Mouse (Mus musculus) C2C12 (cell line): ENCODE results near the gene Sugp2. TPM values are rescaled to one million over a fixed set of nuclear protein-coding genes. Genes with fewer than 3 reads are reported as not detected.

Source experiments
- H3K27me3 ChIP-seq: one replicate; pipeline ENCODE4 v1.6.1; 2011; ENCODE audit not compliant: control insufficient read depth, insufficient read depth, insufficient read length
- H3K36me3 ChIP-seq: one replicate; pipeline ENCODE4 v1.6.1; 2011; ENCODE audit not compliant: control insufficient read depth, insufficient read depth
- H3K4me3 ChIP-seq: one replicate; pipeline ENCODE4 v1.5.1; 2011; ENCODE audit warnings: mild to moderate bottlenecking, control low read depth; ENCODE audit not compliant: poor library complexity, insufficient read depth, severe bottlenecking
- H3K79me2 ChIP-seq: one replicate; pipeline ENCODE4 v1.6.1; 2011; ENCODE audit not compliant: control insufficient read depth, insufficient read depth
- H3K79me3 ChIP-seq: one replicate; pipeline ENCODE4 v1.6.1; 2011; ENCODE audit warnings: low read depth, control low read depth
- H3ac ChIP-seq: one replicate; pipeline ENCODE3; 2011; ENCODE audit warnings: low read depth; ENCODE audit not compliant: control insufficient read depth, insufficient read length
- CEBPB ChIP-seq: IDR thresholded peaks from one replicate; pipeline ENCODE4 v1.6.1; 2011; ENCODE audit warnings: low read depth, mild to moderate bottlenecking, control low read depth, moderate library complexity
- CTCF ChIP-seq: IDR thresholded peaks from one replicate; pipeline ENCODE4 v1.5.1; 2011; ENCODE audit not compliant: control insufficient read depth, insufficient read depth, insufficient read length
- FOSL1 ChIP-seq: IDR thresholded peaks from one replicate; pipeline ENCODE4 v1.8.0; 2011; ENCODE audit warnings: mild to moderate bottlenecking, low read length; ENCODE audit not compliant: poor library complexity, insufficient read depth, severe bottlenecking
- MAX ChIP-seq: IDR thresholded peaks from one replicate; pipeline ENCODE4 v1.6.1; 2011; ENCODE audit warnings: mild to moderate bottlenecking, control low read depth
- MYOD1 ChIP-seq: IDR thresholded peaks from one replicate; pipeline ENCODE4 v1.6.1; 2011; ENCODE audit warnings: low read depth; ENCODE audit not compliant: control insufficient read depth, insufficient read length
- MYOG ChIP-seq: IDR thresholded peaks from one replicate; pipeline ENCODE4 v1.6.1; 2011; ENCODE audit not compliant: control insufficient read depth, insufficient read length; ENCODE audit errors: extremely low read depth
- USF1 ChIP-seq: IDR thresholded peaks from one replicate; pipeline ENCODE4 v1.6.1; 2011; ENCODE audit warnings: low read depth, mild to moderate bottlenecking, control low read depth, moderate library complexity
- polyA plus RNA-seq: library from polyadenylated mRNA; unstranded; fragments of >200 nt; fragmentation: generic; extraction: Trizol; gene quantifications from one replicate; pipeline ENCODE4 v1.2.1, GENCODE M21; 2012; ENCODE audit warnings: missing spikeins

Sugp2 gene
- polyA plus RNA-seq, 1 experiment: 7.8 TPM

DNA sequence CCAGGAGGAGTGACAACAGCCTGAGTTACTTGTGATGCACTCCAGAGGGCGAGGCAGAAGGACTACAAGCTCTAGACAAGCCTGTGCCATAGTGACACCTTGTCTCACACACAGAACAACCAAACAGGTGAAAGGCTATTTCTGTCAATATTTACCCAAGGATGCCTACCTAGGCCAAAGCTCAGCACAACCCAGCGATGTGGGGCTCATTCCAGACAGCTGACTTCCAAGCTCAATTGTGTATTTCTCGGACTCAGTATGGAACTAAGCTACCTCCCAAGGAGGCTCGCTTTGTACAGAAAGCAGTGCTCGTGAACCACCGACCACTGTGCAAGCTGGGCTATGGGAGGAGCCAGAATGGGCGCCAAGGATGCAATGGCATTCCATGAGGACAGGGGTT is 36.4 kb upstream of the Sugp2 start:
- no peak for TF ChIP-seq CEBPB
- TF ChIP-seq MYOD1: no peak
- no peak for TF ChIP-seq USF1
- no peak for TF ChIP-seq CTCF
- TF ChIP-seq FOSL1: no peak
- TF ChIP-seq MYOG: no peak
- TF ChIP-seq MAX: no peak
- no peak overlapping the region for H3ac ChIP-seq
- H3K27me3 ChIP-seq: peaks cover 9% of the 10 kb centered on the region

DNA sequence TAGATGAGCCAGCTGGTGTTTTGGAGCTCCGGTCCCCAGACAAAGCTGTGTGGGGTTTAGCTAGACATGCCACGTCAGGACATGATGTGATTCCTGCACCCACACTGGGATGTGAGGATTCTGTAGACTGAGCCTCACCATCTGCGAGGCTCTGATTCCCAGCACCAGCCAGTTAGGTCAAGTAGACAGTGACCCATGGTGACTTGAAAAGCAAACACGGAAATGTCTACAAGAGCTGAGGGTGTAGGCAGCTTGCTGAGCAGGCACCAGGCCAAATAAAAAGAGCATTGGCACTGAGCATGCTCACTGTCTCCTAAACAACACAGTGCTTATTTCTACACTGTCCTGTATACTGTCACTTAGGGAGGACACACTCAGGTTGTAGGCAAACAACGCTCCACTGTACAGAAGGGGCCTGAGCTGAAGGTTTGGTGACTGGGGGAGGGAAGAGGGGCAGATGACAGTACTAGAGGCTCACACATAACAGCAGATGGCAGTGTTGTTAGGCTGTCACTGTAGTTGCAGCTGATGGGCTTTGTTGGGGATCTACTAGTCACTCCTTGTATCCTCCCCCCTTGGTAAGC is 33.8 kb upstream of the Sugp2 start:
- Histone ChIP-seq H3K79me2 (no peaks in the 10 kb centered on the region), H3K27me3 (peaks cover 9% of the 10 kb centered on the region), H3K36me3 (no peaks in the 10 kb centered on the region), H3ac (no peak overlapping the region), H3K4me3 (no peak overlapping the region), H3K79me3 (no peaks in the 10 kb centered on the region)
- no peak for TF ChIP-seq FOSL1
- TF ChIP-seq CTCF: peak; percentile 58

More for the DNA sequence above, 36.4 kb upstream of the Sugp2 start:
- Histone ChIP-seq H3K79me3 (no peaks in the 10 kb centered on the region), H3K4me3 (no peak overlapping the region), H3K36me3 (no peaks in the 10 kb centered on the region), H3K79me2 (no peaks in the 10 kb centered on the region)

DNA sequence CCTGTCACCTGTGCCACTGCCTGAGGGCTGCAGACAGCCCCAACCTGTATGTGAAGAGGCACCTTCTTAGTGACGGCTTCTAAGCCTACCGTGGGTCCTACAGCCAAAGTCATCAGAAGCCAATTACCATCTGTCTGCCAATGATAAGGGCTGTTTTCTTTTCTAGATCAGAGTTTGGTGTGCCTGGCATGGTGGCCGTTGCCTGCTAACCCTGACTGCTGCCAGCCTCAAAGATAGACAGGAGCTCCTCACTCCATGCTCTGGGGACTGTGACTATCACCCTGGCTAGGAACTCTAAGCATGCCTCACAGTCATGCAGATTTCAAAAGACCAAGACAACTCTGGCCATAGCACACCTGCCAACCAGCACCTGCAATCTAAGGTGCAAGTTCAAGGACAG is 32.6 kb upstream of the Sugp2 start:
- H3K4me3 ChIP-seq: no peak overlapping the region
- no peak overlapping the region for H3ac ChIP-seq
- peaks cover 9% of the 10 kb centered on the region for H3K27me3 ChIP-seq
- TF ChIP-seq MYOG (no peak), MYOD1 (no peak)
- no peaks in the 10 kb centered on the region for H3K79me2 ChIP-seq
- H3K79me3 ChIP-seq: no peaks in the 10 kb centered on the region
- H3K36me3 ChIP-seq: no peaks in the 10 kb centered on the region

DNA sequence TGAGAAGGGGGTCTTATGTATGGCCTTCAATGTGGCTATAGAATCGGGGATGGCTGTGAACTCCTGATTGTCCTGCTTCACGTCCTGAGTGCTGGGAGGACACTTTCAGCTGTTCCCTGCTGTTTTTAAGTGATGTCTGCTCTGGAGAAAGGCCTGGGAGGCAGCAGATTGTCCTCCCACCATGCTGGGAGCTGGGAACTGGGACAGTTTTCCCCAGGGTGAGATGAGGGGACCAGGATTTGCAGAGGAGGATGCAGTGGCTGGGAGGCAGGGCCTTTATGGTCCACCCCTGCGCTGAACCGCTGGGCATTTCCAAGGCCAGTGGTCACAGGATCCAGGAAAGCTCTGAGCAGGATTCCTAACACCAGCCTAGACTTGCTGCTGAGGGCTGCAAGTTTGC is 31.0 kb upstream of the Sugp2 start:
- no peak for TF ChIP-seq MAX
- no peak for TF ChIP-seq MYOD1
- TF ChIP-seq USF1: no peak
- TF ChIP-seq CTCF: no peak
- no peak overlapping the region for H3K4me3 ChIP-seq
- no peak overlapping the region for H3ac ChIP-seq
- H3K79me2 ChIP-seq: no peaks in the 10 kb centered on the region
- no peaks in the 10 kb centered on the region for H3K36me3 ChIP-seq
- H3K79me3 ChIP-seq: no peaks in the 10 kb centered on the region
- peaks cover 9% of the 10 kb centered on the region for H3K27me3 ChIP-seq

DNA sequence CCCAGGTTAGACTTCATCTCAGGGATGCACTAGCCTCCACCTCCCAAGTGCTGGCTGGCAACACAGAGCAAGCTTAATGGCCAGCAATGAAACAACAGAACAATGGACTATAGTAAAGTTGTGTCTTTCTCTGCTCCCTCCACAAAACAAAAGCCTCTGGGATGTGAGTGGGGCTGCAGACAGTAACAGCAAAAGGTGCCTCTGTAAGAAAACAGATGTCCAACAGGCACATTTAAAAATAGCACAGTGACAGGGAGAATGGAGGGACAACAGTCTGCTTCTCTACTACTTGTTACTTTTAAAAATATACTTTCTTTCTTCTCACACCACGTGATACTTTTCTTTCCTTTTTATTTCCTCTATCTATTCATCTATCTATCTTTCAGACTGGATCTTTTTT is 29.3 kb upstream of the Sugp2 start:
- no peaks in the 10 kb centered on the region for H3K79me3 ChIP-seq
- TF ChIP-seq MYOD1 (no peak), CEBPB (no peak), CTCF (no peak), FOSL1 (no peak), MAX (no peak), USF1 (no peak), MYOG (no peak)
- H3K36me3 ChIP-seq: no peaks in the 10 kb centered on the region
- no peak overlapping the region for H3K4me3 ChIP-seq
- no peak overlapping the region for H3ac ChIP-seq
- no peaks in the 10 kb centered on the region for H3K79me2 ChIP-seq
- H3K27me3 ChIP-seq: peaks cover 9% of the 10 kb centered on the region

DNA sequence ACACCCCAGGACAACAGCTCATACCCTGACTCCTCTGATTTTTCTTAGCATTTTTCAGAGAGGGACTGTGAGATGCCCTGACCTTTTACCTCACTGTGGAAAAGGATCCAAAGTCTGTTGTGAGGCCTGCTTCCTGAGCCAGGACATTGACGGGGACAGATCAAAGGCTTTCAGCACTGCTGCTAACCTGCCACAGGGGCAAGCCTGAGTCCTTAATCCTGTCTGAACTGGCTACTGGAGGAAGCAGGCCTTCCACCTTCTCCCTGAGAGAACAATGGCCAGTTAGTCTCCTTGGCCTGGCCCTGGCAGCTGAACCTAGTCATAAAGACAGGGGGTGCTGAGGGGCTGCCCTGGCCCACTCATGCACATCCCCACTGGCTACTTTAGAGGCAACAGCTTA is 25.9 kb upstream of the Sugp2 start:
- Histone ChIP-seq H3K36me3 (no peaks in the 10 kb centered on the region), H3K79me2 (no peaks in the 10 kb centered on the region), H3K79me3 (no peaks in the 10 kb centered on the region), H3K4me3 (no peak overlapping the region), H3K27me3 (peaks cover 4% of the 10 kb centered on the region), H3ac (no peak overlapping the region)
- TF ChIP-seq MYOD1 (no peak), USF1 (no peak), CTCF (no peak), CEBPB (no peak)
